Mouse (Mus musculus) heart, postnatal 36 days (tissue): ENCODE measurements around the gene Trim17. TPM values are rescaled to one million over a fixed set of nuclear protein-coding genes. Genes with fewer than 3 reads are reported as not detected.

ENCODE experiments used
- DNase-seq, 2 experiments: peaks; one replicate each; pipeline ENCODE4 v3.0.0; 2021 to 2022
- intact Hi-C: fragments of 180-260 bp; cut with DNase I; formaldehyde crosslinking; loops from one replicate; pipeline ENCODE4 v1.15.1; 2025
- total RNA-seq, 2 experiments: library from RNA; stranded (reverse); gene quantifications; 2 replicates each; pipeline ENCODE4 v1.2.3; 2021

The Trim17 gene
- under 1 TPM; 0.11 to 0.16 TPM for total RNA-seq

DNA sequence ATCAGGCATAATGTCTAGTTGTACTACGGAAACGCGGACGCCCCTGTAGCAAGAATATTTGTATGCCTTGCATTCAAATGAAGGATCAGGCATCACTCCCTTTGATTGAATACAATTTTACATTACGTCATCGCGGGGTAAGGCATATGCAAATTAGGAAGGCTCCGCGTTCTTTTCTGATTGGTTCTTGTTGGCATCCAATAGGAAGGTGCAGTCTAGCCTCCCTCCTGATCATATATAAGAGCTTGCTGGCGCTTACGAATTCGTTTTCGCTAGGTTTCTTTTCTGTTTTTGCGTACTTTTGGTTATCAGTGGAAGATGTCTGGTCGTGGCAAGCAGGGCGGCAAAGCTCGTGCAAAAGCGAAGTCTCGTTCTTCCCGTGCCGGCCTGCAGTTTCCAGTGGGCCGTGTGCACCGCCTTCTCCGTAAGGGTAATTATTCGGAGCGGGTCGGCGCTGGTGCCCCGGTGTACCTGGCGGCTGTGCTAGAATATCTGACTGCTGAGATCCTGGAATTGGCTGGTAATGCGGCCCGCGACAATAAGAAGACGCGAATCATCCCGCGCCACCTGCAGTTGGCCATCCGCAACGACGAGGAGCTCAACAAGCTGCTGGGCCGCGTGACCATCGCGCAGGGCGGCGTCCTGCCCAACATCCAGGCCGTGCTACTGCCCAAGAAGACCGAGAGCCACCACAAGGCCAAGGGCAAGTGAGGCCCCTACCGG is at the start of gene Trim17, which contains the start of gene Hist3h2a:
Gene Trim17 (plus strand): TSS at position 266 of the 723 bp plus-strand sequence.
Gene Hist3h2a (plus strand): TSS at position 266 of the 723 bp plus-strand sequence.
- intact Hi-C loops = loop anchor here (10.0 kb wide), 2 partner anchors 250 to 1460 kb away; partner anchors contain the start of genes 2310033P09Rik, Atpaf2, Gid4 and Mrpl55
- peak; percentile 79 to 85 for DNase-seq

GRCm38 (mm10) chr11:58904838-58905237 is 49.6 kb upstream of the Trim17 start:
- peak; percentile 14 to 15 for DNase-seq
- intact Hi-C loops = no loop called here

DNA sequence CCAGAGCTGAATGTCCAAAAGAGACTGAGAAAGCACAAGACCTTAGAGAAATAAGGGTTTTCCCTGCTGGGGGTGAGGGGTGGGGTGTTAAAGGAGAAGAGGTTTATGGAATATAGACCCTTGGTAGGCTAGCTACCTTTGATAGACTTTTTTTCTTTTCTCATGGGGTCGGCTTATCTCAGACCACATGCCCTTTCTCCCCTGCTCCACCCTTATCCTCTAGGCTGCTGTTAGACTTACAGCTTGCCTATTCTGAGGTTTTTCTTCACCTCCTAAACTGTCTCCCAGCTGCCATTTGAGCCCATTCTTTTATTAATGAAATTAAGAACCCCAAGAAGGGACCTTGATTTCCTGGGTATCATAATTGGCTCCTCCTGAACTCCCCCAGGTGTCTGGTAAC is 40.7 kb upstream of the Trim17 start:
- intact Hi-C loops = no loop called here
- no peak for DNase-seq

GRCm38 (mm10) chr11:58914461-58915028 is 39.9 kb upstream of the Trim17 start:
- DNase-seq = peak; percentile 28 to 44
- intact Hi-C loops = no loop called here

DNA sequence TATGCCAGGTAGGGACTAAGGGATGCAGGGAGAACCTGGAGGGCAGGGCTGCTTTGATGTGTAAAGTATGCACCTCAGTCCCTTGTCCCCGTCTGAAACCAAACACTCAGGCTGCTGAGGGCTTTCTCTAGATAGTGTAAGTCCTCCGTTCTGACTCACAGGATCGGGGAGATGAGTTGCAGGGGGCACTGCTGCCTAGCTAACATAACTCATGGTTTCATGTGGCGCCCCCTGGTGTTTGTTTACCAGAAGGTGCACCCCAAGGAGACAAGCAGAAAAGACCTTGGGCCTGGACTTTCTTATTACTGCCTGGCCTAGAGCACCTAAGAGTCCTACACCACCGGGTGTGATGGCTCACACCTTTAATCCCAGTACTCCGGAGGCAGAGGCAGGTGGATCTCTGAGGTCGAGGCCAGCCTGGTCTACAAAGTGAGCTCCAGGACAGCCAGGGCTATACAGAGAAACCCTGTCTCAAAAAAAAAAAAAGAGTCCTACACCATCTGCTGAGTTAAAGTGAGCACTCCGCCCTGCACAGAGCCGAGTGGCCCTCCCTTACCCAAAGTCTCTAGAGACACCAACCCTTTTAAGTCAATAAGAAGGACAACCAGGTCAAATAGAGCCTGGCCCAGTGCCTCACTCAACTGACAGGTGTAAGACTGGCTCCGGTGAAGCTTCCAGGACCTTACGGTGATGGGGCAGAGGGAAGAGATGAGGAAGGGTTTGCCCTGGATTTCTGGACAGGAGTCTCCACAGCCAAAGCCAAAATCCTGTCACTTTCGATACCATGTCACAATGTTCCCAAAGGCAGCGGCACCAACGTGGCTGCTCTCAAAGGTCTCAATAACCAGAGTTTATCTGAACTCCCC is 37.4 kb upstream of the Trim17 start:
- intact Hi-C loops = no loop called here
- DNase-seq = peak in 1 of 2 experiments; percentile 52

DNA sequence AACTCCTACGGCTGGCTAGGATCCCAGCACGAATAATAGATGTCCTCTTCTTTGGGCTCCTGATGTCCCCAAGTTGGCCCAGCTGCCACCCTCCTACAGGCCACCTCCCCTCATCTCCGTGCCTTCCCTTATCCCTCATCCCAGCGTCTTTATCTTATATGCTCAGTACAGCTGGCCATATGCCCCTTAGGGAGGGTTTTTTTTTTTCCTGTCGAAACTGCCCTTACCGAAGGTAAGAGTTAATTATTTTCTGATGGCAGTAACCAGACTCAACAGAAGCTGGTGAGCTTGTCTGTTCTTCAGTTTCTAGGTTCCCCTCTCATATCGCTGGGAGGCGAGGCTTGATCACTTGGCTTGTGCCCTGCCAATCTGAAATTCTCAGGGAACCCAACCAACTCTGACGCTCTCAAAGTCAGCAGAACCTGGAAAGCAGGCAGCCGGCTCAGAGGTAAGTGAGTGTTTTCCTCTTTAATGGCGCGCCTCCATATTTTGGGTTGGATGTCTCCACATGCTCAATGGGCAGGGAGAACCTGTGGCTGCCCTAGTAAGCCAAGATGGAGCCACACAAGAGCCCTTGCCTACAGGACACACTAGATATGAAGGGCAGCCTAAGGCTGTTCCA is 36.6 kb upstream of the Trim17 start, which contains the start of gene Btnl10:
Gene Btnl10 (plus strand): TSS at position 164 of the 622 bp plus-strand sequence.
- no peak for DNase-seq
- intact Hi-C loops = no loop called here

- intact Hi-C loops = no loop called here
- DNase-seq = no peak
These were observed 35.7 kb upstream of the Trim17 start for GRCm38 (mm10) chr11:58918759-58919158.

- DNase-seq = no peak
- intact Hi-C loops = no loop called here
These were observed 32.1 kb upstream of the Trim17 start for GRCm38 (mm10) chr11:58922420-58922819.

DNA sequence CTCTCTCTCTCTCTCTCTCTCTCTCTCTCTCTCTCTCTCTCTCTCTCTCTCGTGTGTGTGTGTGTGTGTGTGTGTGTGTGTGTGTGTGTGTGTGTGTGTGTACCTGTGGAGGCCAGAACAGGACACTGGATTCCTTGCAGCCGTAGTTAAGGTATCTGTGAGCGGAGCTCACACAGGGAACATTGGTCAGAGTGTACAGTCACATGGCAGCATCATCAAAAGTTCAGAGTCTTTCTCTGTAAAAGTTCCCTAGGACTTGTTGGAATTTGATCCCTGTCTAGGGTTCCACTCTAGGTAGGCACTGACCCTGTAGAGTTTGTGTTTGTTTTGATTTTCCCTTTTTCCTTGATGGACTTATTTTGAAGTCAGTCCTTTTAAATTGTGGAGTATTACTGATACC is 27.8 kb upstream of the Trim17 start:
- intact Hi-C loops = no loop called here
- DNase-seq = no peak

- intact Hi-C loops = no loop called here
- no peak for DNase-seq
These were observed 27.4 kb upstream of the Trim17 start for GRCm38 (mm10) chr11:58927053-58927452.

GRCm38 (mm10) chr11:58927790-58928651 is 26.5 kb upstream of the Trim17 start:
- peak; percentile 63 to 64 for DNase-seq
- intact Hi-C loops = loop anchor here (1.0 kb wide), 1 partner anchor 10 kb away; the partner anchor contains the start of gene Rnf187

GRCm38 (mm10) chr11:58929055-58929454 is 25.4 kb upstream of the Trim17 start:
- DNase-seq = no peak
- intact Hi-C loops = no loop called here

DNA sequence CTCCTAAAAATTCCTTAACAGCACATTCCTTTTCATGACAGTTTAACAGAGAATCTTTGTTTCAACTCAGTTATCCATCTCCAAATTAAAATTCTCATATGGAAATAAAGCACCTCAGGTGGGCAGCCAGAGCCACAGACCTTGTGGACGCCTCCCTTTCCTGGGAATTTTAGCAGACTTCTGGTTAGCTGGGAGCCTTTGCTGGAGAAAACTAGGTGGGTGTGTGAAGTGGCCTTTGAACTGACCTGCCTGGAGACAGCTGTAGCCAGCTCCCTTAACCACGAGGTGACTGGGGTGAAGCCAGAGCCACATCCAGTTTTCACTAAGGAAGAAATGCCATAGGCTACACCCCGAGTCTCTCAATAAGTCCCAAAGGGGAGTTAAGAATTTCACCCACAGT is 24.8 kb upstream of the Trim17 start:
- intact Hi-C loops = loop anchor here (10.0 kb wide), 1 partner anchor 365 kb away; the partner anchor contains the start of gene Wnt3a
- DNase-seq = no peak

GRCm38 (mm10) chr11:58930254-58930653 is 24.2 kb upstream of the Trim17 start:
- intact Hi-C loops = loop anchor here (10.0 kb wide), 1 partner anchor 365 kb away; the partner anchor contains the start of gene Wnt3a
- no peak for DNase-seq

GRCm38 (mm10) chr11:58931576-58931975 is 22.9 kb upstream of the Trim17 start:
- intact Hi-C loops = loop anchor here (10.0 kb wide), 1 partner anchor 363 kb away; the partner anchor contains the start of gene Wnt3a

GRCm38 (mm10) chr11:58937909-58938308 is 16.6 kb upstream of the Trim17 start:
- no peak for DNase-seq
- intact Hi-C loops = loop anchor here (1.0 to 10.0 kb wide), 2 partner anchors 10 to 357 kb away; partner anchors contain the start of gene Wnt3a

More at GRCm38 (mm10) chr11:58931576-58931975, 22.9 kb upstream of the Trim17 start:
- no peak for DNase-seq

DNA sequence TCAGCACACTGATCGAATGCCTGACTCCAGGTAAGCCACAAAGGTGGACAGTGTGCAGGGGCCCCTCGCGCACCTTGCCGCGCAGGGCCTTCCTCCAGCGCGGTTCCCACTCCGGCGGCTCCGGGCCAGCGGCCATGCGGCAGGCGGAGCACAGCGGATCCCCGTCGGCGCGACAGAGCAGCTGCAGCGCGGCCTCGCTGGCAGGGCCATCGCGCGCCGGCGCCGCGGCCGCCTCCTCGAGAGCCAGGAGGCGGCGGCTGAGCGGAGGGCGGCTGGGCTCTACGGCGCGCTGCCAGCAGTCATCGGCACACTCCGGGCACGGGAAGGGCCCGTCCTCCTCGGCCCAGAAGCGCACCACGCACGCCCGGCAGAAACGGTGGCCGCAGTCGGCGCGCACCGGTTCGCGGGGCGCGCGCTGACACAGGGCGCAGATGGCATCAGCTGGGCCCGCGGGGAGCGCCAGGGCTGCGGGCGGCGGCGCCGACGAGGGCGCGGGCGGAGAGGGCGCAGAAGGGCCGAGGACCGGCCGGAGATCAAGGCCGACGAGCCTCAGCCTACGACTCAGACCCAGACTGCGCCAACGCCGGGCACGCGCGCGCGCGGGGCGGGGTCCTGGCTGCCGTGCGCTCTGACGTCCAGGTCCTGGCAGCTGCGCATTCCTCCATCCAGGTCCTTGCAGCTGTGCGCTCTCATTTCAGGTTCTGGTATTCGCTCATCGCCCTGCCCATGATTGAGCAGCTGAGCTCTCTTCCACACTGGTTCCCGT is 16.0 kb upstream of the Trim17 start, which contains the start of gene Rnf187:
Gene Rnf187 (minus strand): TSS at position 595 of the 766 bp plus-strand sequence.
- DNase-seq = peak; percentile 91 to 92
- intact Hi-C loops = loop anchor here (1.0 to 10.0 kb wide), 2 partner anchors 10 to 356 kb away; partner anchors contain the start of gene Wnt3a

GRCm38 (mm10) chr11:58939088-58939439 is 15.4 kb upstream of the Trim17 start:
- DNase-seq = no peak
- intact Hi-C loops = loop anchor here (10.0 kb wide), 1 partner anchor 356 kb away; the partner anchor contains the start of gene Wnt3a
